Mouse (Mus musculus) thymus, postnatal 36 days (tissue): ENCODE results near the gene Hoxd8.
A peak's percentile ranks its signal among the peaks of the same experiment; 100 is the strongest.

Experiments used
- DNase-seq, 2 experiments: peaks; one replicate each; pipeline ENCODE4 v3.0.0; 2022; ENCODE audit warnings: mixed read lengths in 2 of 2

The Hoxd8 gene

GRCm38 (mm10) chr2:74715504-74716241, 11.3 kb downstream of the Hoxd8 start:
- peak; percentile 71 to 74 for DNase-seq

DNA sequence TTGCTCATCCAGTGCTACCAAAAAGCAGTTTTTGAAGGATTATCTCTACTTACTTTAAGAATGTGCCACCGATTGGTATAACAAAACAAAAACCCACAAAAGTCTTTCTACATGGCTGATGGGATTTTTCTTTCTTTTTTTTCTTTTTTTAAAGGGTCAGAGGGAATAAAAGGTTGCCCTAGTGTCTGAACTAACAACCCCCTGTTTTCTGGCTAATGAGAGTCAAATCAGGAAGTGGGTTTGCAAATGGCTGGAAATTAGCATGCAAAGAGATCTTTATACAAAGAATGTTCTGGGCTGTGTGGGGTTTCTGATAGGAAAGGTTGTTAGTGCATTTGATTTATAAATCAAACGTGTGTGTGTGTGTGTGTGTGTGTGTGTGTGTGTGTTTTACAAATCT, 16.0 kb downstream of the Hoxd8 start:
- DNase-seq = no peak

GRCm38 (mm10) chr2:74720955-74721491, 16.6 kb downstream of the Hoxd8 start:
- DNase-seq = no peak

GRCm38 (mm10) chr2:74721882-74722281, 17.5 kb downstream of the Hoxd8 start:
- DNase-seq = no peak

DNA sequence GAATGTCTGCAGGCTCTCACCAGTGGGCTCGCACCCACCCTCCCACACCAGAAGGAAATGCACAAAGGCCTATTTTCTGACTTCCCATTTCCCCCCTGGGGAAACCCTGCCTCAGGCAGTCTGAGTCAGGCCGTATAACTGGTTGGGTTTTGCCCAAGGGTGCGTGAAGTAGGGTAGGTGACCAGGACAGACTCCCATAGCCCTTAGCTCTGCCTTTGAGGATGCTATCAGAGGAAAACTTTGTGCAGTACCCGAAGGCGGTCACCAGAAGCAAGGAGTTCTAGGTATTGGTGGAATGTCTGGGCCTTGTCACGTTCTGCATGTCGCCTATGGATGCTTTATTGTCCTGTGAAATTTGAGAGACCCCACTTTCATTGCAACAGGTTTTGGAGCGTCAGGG, 18.5 kb downstream of the Hoxd8 start:
- DNase-seq = no peak

DNA sequence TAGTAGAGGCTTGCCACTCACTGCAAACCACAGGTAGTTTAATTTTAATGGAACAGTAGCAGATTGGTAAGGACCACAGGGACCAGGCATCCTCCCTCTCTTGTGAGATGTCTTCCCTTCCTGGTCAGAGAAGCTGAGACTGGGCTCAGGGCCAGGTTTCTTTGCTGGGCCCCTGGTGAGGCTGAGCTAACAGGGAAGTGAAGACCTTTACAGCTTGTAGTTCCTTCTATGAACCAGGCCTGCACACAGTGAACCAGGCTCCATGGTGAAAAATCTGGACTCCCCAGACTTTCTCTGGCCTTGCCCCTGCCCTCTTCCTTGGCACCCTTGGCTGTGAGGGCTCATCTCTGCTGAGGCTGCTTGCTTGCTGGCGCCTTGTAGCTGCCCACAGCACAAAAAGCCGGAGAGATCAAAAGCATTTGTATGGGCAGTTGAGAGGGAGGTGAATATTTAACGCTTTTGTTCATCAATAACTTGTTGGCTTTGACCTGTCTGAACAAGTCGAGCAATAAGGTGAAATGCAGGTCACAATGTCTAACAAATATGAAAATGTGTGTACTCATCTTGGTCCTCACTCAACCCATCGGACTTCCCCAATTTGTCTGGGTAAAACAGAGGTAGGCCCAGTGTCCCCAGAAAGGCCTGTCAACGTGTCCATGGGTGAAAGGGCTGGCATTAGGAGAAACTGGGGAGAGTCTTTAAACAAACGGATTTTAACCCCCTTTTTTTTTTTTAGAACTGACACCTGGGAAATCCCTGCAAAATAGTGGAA, 20.0 kb downstream of the Hoxd8 start:
- no peak for DNase-seq

DNA sequence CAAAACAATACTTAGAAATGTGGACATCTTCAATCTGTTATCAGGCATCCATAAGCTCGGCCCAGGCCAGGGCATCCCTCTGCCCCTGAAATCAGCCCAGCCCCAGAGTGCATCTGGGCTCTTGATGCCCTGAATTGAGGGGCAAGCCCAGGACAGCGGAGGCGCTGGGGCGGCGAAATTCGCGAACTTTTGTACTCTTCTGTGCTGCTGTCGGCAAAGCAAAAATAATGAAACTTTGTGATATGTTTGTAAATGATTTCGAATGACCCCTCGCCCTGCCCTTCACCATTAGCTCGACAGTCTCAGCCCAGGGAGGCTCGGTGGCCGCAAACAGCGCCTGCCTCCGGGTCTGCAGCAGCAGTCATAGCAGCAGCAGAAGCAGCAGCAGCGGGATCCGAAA, 20.8 kb downstream of the Hoxd8 start:
- DNase-seq = no peak

- DNase-seq = no peak
These were observed 22.1 kb downstream of the Hoxd8 start, which contains the start of gene Gm28230 for GRCm38 (mm10) chr2:74726551-74726950. Gene Gm28230, plus strand, starts transcription at chr2:74726728.

DNA sequence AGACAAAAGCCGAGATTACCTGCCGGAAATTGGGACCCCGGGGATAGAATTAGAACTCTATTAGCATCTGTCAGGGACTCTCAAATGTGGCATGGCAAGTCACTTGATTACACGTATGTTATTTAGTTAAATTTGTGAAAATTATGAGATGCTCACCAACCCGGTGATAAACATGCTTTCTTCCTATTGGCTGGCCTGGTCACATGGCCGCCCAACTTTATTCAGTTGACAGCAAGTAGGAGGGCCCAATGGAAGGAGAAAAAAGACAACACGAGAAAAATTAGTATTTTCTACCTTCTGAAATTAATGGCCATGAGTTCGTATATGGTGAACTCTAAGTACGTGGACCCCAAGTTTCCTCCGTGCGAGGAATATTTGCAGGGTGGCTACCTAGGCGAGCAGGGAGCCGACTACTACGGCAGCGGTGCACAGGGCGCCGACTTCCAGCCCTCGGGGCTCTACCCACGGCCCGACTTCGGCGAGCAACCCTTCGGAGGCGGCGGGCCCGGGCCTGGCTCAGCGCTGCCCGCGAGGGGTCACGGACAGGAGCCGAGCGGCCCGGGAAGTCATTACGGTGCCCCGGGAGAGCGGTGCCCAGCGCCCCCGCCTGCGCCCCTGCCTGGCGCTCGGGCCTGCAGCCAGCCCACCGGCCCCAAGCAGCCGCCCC, 22.7 kb downstream of the Hoxd8 start:
- DNase-seq = no peak

DNA sequence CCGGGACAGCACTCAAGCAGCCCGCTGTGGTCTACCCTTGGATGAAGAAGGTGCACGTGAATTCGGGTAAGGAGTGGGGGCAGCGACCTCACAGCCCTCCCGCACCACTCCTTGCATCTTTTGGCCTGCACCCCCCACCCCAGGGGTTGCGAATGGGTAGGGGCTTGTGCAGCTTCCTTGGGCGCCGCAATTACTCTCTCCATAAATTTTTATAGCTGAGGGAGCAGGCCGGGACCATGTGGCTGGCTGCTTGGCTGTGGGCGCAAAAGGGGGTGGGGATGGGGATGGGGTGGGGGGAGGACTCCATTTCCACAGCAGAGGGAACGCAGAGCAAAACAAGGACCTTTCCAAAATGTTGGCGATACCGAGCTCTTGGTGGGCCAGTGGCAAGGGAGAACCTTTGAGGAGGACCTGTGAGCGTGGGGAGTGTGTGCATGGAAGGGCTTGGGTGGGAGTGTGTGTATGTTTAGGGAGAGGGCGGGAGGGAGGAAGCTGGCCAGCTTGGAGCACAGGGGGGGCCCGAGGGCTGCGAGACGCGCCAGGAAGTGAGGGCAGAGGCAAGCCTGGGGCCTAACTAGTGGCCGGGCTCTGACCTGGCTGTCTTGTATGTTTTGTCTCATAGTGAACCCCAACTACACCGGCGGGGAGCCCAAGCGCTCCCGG, 23.4 kb downstream of the Hoxd8 start:
- no peak for DNase-seq

DNA sequence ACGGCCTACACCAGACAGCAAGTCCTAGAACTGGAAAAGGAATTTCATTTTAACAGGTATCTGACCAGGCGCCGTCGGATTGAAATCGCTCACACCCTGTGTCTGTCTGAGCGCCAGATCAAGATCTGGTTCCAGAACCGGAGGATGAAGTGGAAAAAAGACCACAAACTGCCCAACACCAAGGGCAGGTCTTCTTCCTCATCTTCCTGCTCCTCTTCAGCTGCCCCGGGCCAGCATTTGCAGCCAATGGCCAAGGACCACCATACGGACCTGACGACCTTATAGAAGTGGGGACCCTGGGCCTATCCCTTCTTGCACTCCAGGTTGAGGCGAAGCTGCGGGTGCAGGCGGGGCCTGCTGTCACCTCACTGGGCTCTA, 23.9 kb downstream of the Hoxd8 start:
- DNase-seq = no peak

DNA sequence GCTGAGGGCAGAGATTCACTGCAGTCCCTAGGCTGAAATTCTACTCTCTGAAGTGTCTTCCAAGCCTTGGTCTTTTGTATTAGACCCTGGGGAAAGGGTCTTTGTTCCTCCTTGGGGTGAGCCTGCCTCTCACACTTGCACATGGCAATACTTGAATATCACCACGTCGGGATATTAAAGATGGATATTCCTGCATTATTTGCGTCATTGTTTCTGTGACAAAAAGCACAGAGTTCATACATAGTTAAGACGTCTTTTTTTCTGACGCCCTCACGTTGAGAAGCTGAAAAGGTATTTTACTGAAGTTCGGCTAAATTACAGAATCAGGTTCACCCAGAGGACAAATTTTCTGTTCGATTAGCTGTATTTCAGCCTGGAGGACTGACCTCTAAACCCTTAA, 25.9 kb downstream of the Hoxd8 start:
- no peak for DNase-seq

- DNase-seq = no peak
These were observed 26.6 kb downstream of the Hoxd8 start for GRCm38 (mm10) chr2:74731055-74731454.

DNA sequence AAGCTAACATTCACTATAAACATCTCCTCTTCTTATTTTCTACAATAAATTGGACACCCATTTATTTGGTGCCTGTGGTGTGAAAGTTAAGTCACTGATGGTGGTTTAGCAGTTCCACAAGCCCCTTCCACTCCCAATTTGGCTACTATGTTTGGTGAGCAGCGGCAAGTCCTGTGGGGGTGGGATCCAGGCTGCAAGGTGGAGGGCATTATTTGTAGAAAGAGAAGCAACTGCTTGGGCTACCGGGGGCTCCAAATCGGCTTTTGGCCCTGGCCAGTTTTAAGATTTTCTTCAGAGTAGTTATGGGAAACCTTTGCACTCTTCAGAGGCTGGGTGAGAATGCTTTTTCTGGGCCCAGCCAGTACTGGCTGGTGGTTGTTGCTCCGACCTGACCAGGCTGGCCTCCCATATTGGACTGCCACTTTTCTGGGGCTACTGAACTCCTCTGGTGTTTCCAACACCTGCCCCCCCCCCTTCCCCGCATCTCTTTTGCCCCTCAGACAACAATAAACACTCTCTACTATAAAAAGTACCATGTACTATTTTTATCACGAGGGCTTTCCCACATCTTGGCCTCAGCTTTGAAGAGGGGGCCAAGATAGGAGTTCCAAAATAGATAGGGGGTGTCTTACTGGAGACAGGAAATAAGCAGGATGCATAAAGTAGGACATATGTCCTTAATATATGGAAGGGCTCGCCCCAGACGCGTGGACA, 27.5 kb downstream of the Hoxd8 start:
- no peak for DNase-seq

DNA sequence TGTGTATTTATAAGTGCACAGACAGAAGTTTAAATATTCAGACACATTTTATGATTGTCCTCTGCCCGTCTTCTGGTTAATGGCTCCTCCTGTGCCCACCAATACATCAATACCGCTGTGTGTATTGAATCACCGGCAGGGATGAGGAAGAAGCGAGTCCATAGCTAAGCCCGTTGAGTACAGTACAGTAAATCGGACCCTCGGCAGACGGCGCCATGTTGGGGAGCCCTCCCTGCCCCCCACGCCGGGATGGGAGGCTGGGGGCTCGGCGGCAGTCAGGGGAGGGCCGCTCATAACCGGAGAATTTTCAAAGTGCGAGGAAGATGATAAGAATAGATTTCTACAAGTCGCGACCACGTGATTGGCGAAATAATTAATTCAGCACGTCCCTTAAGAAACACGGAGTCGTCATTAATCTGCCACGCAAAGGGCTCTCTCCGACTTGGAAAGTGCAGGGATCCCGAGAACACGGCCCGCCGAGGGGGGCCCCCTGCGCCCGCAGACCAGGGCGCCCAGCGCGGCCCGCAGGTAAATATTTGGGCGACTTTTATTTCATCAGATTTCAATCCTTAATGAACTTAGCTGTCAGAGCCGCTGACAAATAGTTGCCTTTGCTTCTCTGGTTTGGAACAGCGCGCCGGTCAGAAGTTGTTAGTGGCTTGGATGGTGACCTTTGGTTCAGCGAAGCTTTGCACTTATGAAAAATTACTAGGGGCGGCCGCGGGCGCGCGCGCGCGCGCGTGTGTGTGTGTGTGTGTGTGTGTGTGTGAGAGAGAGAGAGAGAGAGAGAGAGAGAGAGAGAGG, 28.3 kb downstream of the Hoxd8 start:
- no peak for DNase-seq

DNA sequence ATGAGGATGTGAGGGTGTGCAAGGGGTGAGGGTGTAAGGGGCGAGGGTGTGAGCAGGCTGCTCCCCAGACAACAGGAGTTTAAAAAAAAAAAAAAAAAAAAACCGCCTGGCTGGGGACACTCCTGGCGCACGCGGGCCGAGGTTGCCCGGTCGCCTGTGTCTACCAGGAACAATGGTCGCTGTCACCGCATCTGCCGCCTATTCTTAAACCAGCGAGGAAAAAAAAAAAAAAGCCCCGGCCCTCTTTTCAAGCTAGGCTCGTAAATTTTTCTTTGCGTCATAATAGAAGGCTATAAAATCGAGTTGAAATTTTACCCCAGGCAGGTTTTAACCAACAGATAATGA, 28.9 kb downstream of the Hoxd8 start:
- no peak for DNase-seq

DNA sequence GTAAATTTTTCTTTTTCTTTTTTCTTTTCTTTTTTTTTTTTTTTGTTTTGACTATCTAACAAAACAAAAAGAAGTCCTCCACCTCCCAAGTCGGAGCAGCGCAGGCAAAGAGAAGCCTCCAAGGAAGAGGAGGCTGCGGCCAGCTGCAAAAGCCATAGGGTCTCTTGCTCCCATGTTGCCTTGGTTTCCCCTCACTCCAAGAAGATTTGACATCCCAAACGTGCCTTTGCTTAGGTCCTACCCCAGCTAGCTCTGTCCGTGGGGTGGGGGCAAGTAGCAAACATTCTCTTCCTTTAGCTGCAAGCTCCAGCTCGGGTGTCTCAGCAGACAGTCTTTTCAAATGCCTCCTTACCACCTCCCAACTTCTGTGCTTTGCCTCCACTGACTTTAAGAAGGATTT, 29.4 kb downstream of the Hoxd8 start:
- DNase-seq = no peak

DNA sequence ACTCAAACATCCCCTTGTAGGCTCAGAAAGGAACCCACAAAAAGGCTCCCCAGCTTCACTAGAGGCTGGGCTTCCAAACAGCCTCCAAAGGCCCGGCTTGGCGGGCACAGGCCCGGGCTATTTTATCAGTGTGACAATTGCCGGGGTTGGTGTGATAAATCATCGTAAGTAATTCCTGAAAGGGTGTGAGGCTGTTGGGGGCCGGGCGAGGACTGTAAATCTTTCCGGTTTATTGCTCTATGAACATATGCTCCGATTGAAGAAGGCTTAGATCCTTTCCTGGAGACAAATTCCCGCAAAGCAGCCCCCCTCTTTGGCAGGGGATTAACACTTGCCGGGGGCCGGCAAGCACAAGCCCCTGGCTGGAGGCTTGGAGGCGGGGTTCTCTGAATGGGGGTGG, 30.0 kb downstream of the Hoxd8 start:
- no peak for DNase-seq

GRCm38 (mm10) chr2:74734996-74735811, 30.8 kb downstream of the Hoxd8 start:
- DNase-seq = no peak

DNA sequence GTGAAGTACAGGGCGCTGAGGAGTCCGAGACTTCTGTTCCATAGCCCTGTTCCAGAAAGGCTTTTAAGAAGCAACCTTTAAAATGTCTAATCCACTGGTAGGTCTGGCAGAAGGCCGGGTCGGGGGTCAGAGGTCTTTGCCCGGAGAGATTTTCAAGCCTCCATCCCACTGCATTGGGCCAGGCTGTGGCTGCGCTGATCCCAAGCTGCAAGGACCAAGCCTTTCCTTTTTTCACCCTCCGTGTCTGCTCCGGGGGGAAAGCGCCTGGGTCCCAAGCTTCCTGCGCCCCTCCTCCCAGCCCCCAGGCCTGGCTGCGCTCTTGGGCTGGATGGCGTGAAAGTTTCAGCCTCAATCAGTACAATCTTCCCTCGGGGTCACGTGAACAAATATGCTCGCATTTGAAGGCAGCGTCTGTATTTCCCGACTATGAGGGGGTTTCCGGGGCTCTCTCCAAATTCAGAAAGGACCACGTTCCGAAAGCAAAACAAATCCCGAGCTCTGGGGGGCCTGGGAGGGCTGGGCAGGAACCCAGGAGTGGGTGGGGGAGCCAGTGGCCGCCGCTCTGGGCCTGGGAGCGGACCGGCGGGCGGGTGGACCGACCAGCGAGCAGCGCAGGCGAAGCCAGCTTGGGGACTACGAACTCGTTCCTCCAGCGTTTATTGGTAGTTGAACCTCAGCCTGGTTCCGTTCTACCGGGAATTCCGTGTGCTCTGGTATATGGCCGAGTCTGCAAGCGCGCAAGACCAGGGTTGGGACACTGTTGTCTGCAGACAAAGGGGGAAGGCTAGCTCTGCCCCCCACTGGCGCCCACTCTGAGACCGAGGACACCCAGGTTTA, 31.7 kb downstream of the Hoxd8 start:
- no peak for DNase-seq
